Mouse (Mus musculus) lung, postnatal 36 days (tissue): ENCODE measurements around the gene Spata16.
"Not testable (repeated sequence)": the region's sequence is repeated elsewhere in the genome, so short reads cannot be mapped to it uniquely, and the experiment has no call there.

Experiments used
- DNase-seq: peaks from one replicate; pipeline ENCODE4 v3.0.0; 2022; ENCODE audit warnings: mixed read lengths

The Spata16 gene

DNA sequence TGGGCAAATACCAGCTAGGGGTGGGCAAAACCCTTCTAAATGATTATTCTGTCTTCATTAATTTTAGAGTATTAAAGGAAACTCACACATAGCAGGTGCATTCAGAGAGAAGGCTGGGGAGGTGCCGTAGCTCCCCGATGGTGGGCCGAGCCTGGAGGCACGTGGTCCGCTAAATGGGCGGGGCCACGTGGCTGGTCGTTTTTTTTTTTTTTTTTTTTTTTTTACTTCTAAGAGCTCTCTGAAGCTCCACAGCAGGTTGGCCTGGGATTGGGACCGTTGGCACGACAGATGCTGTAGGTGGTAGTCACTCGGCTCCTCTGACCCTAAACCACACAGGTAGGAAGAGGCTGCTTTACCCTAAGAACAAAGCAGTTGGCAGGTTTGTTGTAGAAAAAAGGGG lies at the start of gene Spata16:
Gene Spata16 (plus strand): TSS at position 219 of the 400 bp plus-strand sequence.
- no peak for DNase-seq

DNA sequence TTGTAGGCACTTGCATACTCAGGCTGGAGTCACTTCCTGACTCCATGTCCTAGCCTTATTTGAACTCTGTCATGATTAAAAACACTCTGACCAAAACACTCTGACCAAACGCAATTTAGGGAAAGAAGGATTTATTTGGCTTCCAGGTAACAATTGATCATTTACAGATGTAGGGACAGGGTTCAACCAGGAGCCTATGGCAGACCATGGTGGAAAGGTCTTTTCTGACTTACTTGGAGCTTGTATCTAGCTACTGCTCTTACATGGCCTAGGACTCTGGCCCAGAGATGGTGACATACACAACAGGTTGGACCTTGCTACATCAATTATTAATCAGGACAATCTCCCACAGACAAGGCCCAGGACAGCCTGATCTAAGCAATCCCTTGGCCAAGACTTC lies 32.6 kb upstream of the Spata16 start:
- no peak for DNase-seq

DNA sequence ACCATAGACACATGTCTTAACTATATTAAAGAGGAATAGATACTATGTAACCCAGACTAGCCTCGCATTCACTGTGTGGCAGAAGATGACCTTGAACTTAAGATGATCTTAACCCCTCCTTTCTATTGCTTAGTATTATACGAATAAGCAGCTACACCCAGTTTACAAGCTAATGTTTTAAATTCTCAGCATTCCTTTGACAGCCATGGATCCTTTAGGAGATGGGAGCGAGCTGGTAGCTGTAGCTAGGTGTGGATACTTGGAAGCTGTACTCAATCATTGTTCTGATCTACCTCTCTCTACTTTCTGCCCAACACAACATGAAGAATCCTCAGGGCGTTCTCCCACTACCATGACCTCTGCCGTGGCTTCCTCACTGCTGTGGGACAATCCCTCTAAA lies 28.9 kb upstream of the Spata16 start:
- DNase-seq, result no peak

DNA sequence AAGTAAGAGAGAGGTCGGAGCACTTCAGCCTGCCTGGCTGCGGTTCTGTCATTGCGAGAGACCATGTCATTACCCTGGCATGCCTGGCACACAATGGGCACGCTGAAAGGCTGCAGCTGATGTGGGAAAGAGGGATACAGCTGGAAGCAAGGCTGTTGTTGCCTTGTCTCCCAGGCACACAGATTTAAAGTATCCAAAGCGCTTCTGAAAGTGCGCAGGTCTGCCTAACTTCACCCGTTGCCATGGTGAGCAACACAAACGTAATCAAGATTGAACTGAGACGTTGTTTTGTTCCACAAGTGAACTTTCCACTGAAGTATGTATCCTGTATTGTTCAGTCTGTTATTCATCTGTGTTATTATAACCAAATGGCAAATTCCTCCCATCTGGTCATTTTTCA lies 1.8 kb downstream of the Spata16 start:
- no peak for DNase-seq

DNA sequence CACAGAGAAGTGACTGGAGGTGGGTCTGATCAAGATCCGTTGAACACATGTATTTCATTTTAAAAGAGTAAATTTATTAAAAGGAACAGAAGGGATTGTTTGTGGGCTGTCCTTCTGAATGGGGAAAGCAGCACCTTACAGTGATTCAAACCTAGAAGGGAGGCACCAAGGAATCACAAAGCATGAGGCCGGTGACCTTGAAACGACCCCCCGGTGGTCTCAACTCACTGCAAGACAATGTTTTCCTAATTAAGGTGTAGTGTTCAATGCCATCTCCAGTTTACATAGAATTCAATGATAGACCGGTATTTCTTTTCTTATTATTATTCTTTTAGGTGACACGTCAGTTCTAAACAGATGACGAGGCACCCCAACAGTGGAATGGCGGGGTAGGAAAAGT lies 2.4 kb downstream of the Spata16 start:
- DNase-seq, result no peak

DNA sequence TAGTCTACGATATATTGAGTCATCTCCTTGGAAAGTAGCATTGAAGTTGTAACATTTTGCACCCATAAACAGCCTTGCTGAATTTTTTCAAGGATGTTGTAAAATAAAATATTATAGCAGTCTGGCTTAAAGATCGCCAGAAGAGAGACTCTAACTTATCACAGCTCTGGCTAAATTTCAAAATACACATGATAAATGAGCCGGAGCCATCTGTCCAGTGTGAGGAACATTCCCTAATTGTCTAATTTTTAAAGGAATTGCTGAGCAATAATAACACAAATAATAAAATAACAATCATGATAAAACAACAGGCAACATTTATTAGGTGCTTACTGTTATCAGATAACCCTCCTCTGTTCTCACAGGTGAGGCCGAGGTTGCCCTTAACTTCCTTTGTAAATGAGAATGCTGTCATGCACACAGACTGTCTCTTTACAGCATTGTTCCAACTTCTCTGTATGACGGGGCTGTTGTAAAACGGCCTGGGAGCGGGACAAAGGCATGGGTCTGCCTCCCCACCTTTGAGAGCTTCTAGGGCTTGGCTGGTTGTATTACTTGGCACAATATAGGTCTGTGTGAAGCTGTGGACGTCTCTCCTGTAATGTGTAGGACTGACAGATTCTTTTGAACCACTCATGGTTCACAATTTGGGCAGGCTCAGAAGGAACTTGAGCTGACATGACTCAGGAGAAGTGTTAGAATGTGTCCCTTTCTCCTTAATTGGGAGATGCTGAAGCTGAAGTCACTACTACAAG lies 3.1 kb downstream of the Spata16 start:
- DNase-seq, result no peak

DNA sequence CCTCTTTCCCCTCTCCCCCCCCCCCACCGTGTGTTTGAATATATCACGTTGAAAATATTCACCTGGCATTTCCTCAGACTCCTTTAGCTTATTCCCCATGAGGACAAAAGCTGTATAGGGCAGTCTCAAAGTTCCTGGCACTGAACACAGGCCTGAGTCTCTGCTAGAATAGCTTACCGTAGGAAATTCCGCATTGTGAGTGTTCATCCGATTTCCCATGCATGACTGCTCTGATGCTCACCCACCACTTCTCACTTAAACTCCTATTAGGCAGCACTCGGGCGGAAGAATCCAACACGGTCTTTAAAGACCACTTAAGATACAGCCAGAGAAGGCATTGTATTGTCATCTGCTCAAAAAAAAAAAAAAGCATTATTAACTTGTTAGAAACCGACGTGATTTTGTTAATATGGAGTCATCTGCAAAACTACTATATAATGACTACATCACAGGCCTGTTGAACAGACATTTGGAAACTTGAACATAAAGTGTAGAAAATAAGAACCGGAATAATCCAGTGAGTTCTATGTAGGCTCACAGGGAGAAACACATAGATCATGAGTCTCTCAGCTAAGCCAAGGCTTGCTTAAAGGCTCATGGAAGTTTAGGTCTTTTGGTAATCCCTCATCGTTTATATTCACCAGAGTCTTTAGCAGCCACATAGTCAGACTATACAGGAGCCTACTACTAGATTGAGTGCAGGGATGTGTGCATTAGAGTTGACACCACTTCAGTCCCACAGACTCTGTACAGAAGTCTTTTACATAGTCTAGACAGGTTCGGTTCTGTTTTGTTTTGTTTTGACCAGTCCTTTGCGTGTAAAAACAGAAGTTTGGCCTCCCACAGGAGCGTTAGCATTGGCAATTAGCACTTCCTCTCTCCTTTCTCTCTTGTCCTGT lies 4.2 kb downstream of the Spata16 start:
- no peak for DNase-seq

DNA sequence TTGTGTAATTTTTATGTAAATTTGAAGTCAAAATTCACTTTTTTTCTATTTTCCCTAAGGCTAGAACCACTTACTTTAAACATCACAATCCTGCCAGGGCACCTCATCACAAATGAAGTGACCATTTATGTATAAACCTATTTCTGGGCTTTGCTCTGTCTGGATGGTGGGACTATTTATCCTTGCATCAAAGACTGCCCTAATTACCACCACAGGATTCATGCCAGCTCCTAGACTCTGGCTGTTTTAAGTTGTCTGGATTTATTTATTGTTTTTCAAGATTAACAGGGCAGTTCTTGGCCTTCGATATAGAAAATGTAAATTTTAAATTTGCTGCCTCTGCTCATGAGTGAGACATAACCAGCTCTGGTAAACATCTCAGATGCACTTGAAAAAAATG lies 6.7 kb downstream of the Spata16 start:
- no peak for DNase-seq

DNA sequence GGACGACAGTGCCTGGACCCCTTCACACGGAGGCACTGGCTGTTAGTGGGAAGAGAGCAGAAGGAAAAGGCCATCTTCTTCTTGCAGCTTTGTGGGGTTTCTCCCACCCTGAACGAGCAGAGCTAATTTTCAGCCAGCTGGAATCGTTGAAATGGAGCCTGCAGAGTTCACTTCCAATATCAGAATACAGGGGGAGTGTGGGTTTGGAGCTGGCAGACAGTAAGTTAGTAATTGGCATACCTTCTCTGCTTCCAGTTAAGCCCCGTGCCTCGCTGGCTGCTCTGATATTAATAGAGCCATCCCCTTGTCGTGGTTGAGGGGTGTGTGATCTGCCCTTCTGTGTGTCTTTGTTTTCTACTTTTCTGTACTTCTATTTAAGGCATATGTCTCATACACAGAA lies 9.4 kb downstream of the Spata16 start:
- DNase-seq, result no peak

DNA sequence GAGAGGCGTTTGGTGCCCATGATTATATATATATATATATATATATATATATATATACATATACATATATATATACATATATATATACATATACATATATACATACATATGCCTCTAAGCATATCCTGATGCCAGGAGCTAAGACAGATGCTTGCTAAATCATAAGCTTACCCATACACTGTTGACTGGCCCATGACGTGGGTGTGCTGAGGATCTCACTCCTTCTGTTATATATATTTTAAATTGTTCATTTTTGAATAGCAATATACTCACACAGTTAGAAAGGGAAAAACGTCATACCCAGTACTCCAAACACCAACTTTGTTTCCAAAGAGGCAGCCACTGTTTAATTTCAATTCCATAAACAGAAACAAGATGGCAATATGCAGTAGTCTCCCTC lies 48.4 kb downstream of the Spata16 start:
- DNase-seq, result no peak

DNA sequence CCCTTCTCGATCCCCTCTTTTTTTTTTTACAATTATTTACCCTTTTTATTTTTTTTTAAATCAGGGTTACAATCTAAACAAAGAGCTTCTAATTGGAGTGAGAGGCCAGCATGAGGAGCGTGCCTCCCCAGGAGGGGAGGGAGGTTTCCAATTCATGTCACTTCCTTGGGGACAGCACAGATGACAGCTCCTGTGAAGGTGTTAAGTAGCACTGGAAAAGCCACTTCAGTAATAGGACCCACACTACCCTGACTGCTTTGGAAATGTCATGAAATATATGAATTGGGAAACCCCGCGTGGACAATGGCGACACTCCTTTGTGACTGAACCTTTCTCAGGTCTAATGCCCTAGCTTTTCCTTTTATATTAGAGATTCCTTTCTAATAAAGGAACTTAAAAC lies 72.1 kb downstream of the Spata16 start:
- DNase-seq, result not testable (repeated sequence)

DNA sequence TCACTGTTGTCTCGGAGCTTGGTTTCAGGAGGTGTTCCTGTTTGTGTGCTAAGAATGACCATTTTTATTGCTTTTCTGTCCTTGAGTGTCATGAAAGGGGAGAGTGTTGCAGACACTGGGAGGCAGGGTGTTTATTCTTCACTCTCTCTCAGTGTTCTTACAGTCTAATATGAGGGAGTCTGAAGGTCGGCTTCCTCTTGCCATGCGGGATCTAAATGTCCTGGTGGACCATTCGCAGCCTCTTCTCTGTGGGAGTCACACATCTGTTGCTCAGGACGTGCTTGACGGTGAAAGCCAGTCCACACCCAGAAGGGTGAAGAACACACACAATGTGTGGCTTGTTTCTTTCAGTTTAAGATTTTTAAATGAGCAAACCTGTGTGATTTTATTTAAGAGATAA lies 90.1 kb downstream of the Spata16 start:
- DNase-seq, result no peak

DNA sequence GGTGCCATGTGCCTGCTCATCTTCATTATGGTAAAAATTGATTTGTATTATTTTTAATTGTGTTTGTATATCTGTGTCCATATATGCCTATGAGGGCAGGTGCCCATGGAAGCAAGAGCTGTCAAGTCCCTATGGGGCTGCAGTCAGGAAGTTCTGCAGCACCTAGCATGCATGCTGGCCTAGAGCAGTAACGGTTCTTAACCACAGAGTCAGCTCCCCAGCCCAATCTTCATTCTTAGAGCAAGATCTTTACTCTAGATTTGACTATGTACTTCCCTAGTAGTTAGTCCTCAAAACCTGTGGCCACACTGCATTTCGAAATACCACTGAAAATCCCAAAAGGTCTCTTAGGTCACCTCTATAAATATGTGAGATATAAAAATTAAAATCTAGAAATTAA lies 113.1 kb downstream of the Spata16 start:
- DNase-seq, result no peak

DNA sequence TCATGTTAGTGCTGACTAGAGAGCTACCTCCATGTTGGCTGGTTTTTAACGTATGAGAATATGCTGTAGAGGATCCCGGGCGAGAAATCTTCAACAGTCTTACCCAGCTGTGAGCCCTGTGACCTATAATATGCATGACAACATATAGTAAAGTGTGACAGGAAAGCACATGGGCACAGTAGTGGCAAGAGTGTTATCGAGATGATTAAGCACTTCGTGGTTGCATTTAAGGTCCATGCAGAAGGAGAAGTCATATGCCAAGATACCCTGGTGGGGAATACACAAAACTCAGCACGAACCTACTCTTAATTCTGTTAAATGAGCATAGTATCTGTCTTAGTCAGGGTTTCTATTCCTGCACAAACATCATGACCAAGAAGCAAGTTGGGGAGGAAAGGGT lies 115.0 kb downstream of the Spata16 start:
- DNase-seq, result no peak

DNA sequence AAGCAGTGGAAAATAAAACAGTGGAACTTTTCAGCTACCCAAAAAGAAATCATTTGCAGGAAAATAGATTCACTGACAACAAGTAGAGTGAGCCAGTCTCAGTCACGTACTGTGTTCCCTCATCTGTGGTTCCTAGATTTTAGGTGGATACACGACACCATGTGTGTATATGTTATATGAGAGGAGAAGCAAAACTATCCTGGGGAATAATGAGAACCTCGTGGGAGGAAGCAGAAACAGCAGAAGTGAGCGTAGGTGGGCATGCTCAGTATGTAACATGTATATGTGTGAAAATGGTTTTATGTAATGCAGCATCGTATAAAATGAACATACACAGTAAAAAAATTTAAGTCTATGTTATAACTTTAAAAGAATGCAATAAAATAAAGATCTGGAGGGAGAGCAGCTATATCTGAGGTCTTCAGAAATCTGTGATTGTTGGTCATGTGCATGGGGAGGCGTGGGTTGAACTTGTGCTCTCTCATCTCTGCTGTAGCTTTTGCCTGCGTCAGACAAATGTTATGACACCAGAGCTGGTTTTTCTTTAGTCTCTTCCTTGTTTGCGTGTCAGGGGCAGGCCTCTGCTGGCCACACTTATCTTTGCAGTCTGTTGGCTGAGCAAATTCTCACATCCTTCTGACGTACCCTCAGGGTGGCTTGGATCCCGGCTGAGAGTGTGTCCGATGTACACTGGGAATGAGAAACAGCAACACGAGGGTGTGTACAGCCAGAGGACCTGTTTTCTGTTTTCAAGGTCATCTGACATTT lies 156.1 kb downstream of the Spata16 start:
- no peak for DNase-seq

DNA sequence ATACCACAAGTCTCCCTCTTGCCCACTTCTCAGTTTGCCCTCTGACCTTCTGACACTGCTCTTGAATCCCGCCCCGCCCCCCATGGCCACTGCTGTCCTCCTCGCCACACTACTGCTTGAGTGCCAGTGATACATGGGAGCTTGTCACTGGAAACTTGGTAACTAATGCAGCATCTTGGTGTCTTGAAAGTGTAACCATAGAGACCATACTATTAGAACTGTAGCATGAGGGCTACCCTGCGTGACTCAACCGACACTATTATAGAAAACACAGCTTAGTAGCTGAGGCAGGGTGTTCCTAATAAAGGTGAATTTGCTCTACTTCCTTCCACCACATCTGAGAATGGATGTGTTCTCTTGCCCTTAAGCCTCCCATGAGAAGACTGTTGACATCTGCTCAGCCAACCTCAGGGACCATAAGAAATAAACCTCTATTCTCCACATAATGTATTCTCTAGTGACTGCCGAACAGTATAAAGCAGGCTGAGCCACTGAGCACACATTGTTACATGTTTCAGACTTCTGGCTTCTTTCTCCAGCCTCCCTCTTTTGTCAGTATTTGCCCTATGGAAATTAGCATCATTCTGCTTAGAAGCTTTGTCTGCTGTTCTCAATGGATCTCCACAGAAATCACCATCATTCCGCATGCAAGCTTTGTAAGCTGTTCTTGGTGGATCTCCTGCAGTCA lies 158.6 kb downstream of the Spata16 start:
- no peak for DNase-seq

DNA sequence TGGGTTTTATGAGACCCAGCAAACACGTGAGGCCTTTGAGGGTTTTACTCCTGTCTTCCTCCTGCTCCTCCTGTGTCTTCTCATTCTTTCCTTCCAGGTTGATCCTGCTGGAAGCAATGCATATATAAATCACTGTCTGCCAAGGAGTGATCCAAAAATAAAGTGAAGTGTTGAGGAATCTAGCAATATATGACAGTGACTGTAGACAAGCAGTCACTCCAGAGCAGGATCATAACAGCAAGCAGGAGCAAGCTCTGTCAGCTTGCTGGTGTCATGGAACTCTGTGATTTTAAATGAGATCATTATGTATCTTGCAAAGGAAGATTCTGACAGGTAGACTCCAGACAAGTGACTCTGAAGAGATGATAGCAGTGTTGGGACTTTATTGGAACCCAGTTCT lies 159.5 kb downstream of the Spata16 start:
- no peak for DNase-seq

DNA sequence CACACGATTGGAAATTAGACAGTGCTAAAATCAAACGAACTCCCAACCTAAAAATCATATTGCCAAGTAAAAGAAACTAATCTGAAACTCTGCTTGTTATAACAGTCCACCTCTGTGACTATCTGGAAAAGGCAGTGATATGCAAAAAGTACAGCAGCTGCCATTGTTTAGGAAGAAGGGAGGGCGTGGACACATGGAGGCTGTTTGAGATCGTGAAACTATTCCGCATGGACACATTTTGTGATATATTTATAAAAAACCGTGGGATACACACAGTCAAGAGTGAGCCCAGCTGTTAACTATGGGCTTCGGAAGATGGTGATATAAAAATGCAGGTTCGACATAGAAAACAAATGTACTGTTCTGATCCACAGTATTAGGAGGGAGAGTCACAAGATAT lies 176.9 kb downstream of the Spata16 start:
- DNase-seq, result no peak

DNA sequence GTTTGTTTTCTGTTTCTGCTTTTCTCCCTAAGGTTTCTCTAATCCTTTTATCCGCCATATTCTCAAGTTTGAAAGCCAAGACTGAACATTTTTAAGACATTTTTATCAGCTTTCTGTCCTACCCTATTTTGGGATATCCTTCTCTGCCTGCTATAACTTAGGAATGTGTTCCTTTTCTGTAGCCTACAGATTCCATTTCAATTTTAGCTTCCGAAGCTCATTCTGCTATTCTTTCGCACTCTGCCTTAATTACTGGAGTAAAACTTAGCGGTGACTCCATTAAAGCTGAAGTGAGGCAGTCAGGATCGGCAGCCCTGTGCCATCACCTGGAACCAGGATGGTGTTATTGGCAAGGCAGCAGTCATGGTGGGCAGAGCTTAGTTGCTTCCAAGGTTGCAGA lies 178.3 kb downstream of the Spata16 start:
- DNase-seq, result no peak

DNA sequence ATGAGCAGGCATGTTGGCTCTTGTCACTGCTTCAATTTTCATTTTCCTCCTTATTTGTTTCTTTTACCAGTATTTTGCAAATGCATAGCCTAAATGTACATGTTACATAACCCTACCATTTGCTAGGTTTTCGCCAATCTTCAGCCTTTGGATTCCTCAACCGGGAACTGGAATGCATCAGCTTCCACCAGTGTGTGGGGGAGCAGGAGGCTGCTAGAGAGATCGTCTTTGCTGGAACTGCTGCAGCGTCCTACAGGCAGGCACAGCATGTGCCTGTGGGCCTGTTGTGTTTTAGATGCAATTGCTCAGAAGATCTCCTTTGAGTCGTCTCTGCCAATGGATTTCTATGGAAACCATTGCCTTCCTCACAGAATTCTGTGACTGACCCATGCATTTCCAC lies 182.0 kb downstream of the Spata16 start:
- DNase-seq, result no peak

DNA sequence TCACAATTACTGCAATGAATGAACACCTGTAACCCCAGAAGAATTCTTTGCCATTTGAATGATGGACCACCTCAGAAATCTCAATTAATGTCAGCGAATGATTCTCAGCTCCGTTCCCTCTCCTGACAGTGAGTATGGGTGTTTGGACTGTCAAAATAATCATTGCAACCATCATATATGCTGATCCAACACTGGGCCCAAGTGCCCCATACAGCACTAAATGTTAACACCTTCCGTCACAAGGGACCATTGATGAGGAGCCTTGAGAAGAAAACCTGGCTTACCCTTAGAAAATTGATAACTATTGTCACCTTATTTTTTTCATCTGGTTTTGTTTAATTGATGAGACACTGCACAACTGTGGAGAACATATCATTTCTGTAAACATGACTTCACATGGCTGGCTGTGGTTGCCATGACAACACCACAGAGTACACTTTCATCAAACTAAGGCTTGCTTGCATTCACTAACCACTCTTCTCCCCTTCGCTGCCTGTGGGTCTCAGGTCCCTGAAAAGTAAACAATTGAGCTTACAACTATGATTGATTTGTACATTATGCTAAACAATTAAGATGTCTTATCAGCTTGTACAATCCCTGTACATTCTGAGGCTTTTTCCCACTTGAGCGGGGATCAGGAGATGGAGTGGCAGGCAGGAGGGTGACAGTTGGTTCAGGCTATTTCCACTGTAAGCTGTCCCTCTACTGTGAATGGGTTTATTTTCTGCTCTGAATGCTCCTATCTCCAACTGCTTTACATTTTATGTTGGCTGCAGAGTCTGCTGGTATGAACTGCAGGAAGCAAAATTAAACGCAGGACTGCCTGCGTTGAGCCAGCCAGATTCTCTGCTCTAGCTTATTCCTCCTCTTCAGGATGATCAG lies 189.8 kb downstream of the Spata16 start:
- DNase-seq, result no peak

DNA sequence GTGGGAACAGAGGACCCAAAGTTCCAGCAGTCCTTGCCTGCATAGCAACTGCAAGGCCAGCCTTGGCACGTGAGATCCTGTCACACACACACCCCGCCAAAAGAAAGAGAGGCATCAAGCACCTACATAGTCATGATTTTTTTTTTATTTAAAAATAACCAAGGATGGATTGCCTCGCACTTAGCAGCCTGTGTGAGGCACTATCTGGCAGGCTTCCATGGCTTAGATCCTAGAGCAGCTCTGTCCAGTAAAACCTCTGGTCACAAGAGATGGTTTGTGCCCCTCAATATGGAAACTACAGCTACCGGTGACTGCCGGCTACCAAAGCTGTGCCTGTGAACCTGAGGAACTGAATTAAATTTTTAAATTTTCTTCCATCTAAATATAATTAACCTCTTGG lies 195.5 kb downstream of the Spata16 start:
- no peak for DNase-seq
